Mouse (Mus musculus): ENCODE data around the gene Zfp366. TPM values are rescaled to one million over a fixed set of nuclear protein-coding genes. Genes with fewer than 3 reads are reported as not detected.
"Not testable (repeated sequence)": the region's sequence is repeated elsewhere in the genome, so short reads cannot be mapped to it uniquely, and the experiment has no call there.

Zfp366 gene
- total RNA-seq (2021) = 10 to 100 TPM in 1 of 2 experiments, 1 to 10 TPM in 1; 7.5 to 12.1 TPM

- intact Hi-C loops (cut with DNase I) = no loop called here
- DNase-seq = no peak
Measured at GRCm38 (mm10) chr13:99184155-99184886, at the start of gene Zfp366. Gene Zfp366 (plus strand): TSS chr13:99184823.

GRCm38 (mm10) chr13:99138351-99139255, 46.0 kb upstream of the Zfp366 start:
- DNase-seq = no peak
- intact Hi-C loops (cut with DNase I) = no loop called here

GRCm38 (mm10) chr13:99146355-99146871, 38.2 kb upstream of the Zfp366 start:
- intact Hi-C loops (cut with DNase I) = no loop called here
- DNase-seq = no peak

GRCm38 (mm10) chr13:99147645-99148111, 36.9 kb upstream of the Zfp366 start:
- DNase-seq = no peak
- intact Hi-C loops (cut with DNase I) = no loop called here

GRCm38 (mm10) chr13:99149551-99150305, 34.9 kb upstream of the Zfp366 start:
- intact Hi-C loops (cut with DNase I) = no loop called here
- no peak for DNase-seq

GRCm38 (mm10) chr13:99150626-99151025, 34.0 kb upstream of the Zfp366 start:
- intact Hi-C loops (cut with DNase I) = no loop called here
- no peak for DNase-seq

GRCm38 (mm10) chr13:99151121-99151520, 33.5 kb upstream of the Zfp366 start:
- intact Hi-C loops (cut with DNase I) = no loop called here
- DNase-seq = no peak

GRCm38 (mm10) chr13:99152305-99152930, 32.2 kb upstream of the Zfp366 start:
- intact Hi-C loops (cut with DNase I) = no loop called here
- DNase-seq = no peak

- intact Hi-C loops (cut with DNase I) = no loop called here
- DNase-seq = no peak
Measured at GRCm38 (mm10) chr13:99157709-99158108, 26.9 kb upstream of the Zfp366 start.

- intact Hi-C loops (cut with DNase I) = no loop called here
- DNase-seq = no peak
Measured at GRCm38 (mm10) chr13:99158773-99159172, 25.9 kb upstream of the Zfp366 start.

- no peak for DNase-seq
Measured at GRCm38 (mm10) chr13:99163071-99163470, 21.6 kb upstream of the Zfp366 start.

GRCm38 (mm10) chr13:99163521-99164359, 20.9 kb upstream of the Zfp366 start:
- DNase-seq = no peak
- intact Hi-C loops (cut with DNase I) = no loop called here

More at GRCm38 (mm10) chr13:99163071-99163470, 21.6 kb upstream of the Zfp366 start:
- intact Hi-C loops (cut with DNase I) = no loop called here

- no peak for DNase-seq
- intact Hi-C loops (cut with DNase I) = no loop called here
Measured at GRCm38 (mm10) chr13:99164360-99164759, 20.3 kb upstream of the Zfp366 start.

- intact Hi-C loops (cut with DNase I) = loop anchor here (5.0 kb wide), 2 partner anchors 42 to 302 kb away; no protein-coding TSS in a partner anchor
- peak; percentile 84 for DNase-seq
Measured at GRCm38 (mm10) chr13:99169401-99169800, 15.2 kb upstream of the Zfp366 start.

- intact Hi-C loops (cut with DNase I) = loop anchor here (1.0 to 5.0 kb wide), 2 partner anchors 113 to 147 kb away; no protein-coding TSS in a partner anchor
- DNase-seq = no peak
Measured at GRCm38 (mm10) chr13:99170337-99170736, 14.3 kb upstream of the Zfp366 start.

GRCm38 (mm10) chr13:99173849-99174248, 10.8 kb upstream of the Zfp366 start:
- intact Hi-C loops (cut with DNase I) = loop anchor here (5.0 kb wide), 1 partner anchor 117 kb away; no protein-coding TSS in a partner anchor
- no peak for DNase-seq

- DNase-seq; intact Hi-C loops (cut with DNase I): not testable (repeated sequence)
Measured at GRCm38 (mm10) chr13:99182828-99183227, 1.8 kb upstream of the Zfp366 start.

GRCm38 (mm10) chr13:99183257-99183895, 1.2 kb upstream of the Zfp366 start:
- intact Hi-C loops (cut with DNase I) = no loop called here
- DNase-seq = no peak
